Comparison of ENCODE assay signal across 8 mouse cellular contexts in the genomic region with DNA sequence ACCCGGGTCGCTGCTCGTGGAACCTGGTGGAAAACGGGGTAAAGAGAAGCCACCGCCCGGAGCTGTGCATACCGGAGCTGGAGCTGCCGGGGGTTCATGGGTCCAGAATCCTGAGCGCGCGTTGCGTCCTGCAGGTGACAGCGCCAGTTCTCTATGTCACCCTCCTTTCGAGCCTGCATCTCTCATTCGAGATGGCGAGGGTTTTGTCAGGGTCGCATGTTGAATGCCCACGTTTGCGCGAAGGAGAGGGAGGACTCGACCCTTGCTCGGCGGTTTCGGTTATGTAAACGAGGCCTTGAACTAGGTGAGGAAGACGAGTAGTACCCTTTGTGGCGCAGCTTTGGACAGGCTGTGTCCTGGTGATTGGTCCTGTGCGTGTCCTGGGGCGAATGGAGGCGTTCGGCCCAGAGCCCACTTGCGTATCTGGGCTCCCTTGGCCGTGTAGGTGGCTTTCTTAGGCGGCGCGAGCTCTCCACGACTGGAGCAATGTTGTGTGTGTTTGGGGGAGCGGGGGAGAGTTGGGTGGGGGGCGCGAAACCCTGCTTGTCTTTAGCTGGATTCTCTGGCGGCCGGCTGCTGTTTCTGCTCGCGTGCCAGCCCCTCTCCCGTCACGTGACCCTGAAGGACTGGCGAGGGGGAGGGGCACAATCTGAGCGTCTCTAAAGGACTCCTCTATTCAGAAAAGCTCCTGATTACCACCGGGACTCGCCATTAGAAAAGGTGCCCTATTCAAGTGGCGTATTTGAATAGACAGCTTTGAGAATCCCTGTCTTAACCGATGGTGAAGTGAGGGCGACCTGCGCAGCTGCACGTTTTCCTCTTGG. TPM values are rescaled to one million over a fixed set of nuclear protein-coding genes. Genes with fewer than 3 reads are reported as not detected.
DNase-seq lines count a peak whose midpoint lies in the region; ATAC-seq and TF ChIP-seq lines count a peak whose summit lies in the region.

No protein-coding gene starts in this region.

- intact Hi-C loops in heart, postnatal 25 days (cut with DNase I): loop anchor here (1.0 to 5.0 kb wide), 2 partner anchors 39 to 52 kb away; a partner anchor contains a TSS

- TF ChIP-seq CTCF in C2C12 (IDR thresholded peaks at IDR 0.05; ENCODE audit: control insufficient read depth, insufficient read depth, insufficient read length): no peak

- H3K9ac ChIP-seq in forebrain, embryonic 15.5 days (replicated peaks): peak overlapping the region; percentile 64
- peak overlapping the region; percentile 39; the same call in 1 of the 2 replicates for H3K9ac ChIP-seq in liver, embryonic 16.5 days (ENCODE audit: low read depth, low read length)
- peak overlapping the region; percentile 76 for H3K9ac ChIP-seq in neural tube, embryonic 13.5 days

- ATAC-seq in forebrain, embryonic 15.5 days (replicated peaks): peak; percentile 67
- ATAC-seq in liver, embryonic 16.5 days (ENCODE audit: low read depth): peak; percentile 9
- ATAC-seq in neural tube, embryonic 13.5 days (ENCODE audit: low read depth): peak; percentile 74

- no peaks in the 10 kb centered on the region for H3K9me3 ChIP-seq in forebrain, embryonic 15.5 days
- H3K9me3 ChIP-seq in liver, embryonic 16.5 days (replicated peaks; ENCODE audit: control insufficient read depth, low read length): no peaks in the 10 kb centered on the region
- no peaks in the 10 kb centered on the region for H3K9me3 ChIP-seq in neural tube, embryonic 13.5 days

- peaks cover 9% of the 10 kb centered on the region for H3K27me3 ChIP-seq in C2C12 (ENCODE audit: control insufficient read depth, insufficient read depth, insufficient read length)
- H3K27me3 ChIP-seq in forebrain, embryonic 15.5 days: 0 out of 2 replicates have a peak, but pooled peaks cover 4% of the 10 kb centered on the region
- H3K27me3 ChIP-seq in liver, embryonic 16.5 days (ENCODE audit: control insufficient read depth, insufficient read depth, low read depth, low read length): peaks cover 49% of the 10 kb centered on the region
- H3K27me3 ChIP-seq in neural tube, embryonic 13.5 days: peaks cover 35% of the 10 kb centered on the region

- H3K4me3 ChIP-seq in C2C12 (ENCODE audit: insufficient read depth, poor library complexity, severe bottlenecking): no peak overlapping the region
- H3K4me3 ChIP-seq in forebrain, embryonic 15.5 days: peak overlapping the region; percentile 71
- H3K4me3 ChIP-seq in liver, embryonic 16.5 days (ENCODE audit: low read depth, low read length): peak overlapping the region; percentile 58
- peak overlapping the region; percentile 59 for H3K4me3 ChIP-seq in neural tube, embryonic 13.5 days

- peak overlapping the region; percentile 98 for H3K4me2 ChIP-seq in forebrain, embryonic 15.5 days (replicated peaks)
- peak overlapping the region; percentile 92 for H3K4me2 ChIP-seq in liver, embryonic 16.5 days (ENCODE audit: low read depth, low read length)
- H3K4me2 ChIP-seq in neural tube, embryonic 13.5 days: peak overlapping the region; percentile 89

- DNase-seq in cerebellum, adult 11 months: peak; percentile 82
- DNase-seq in heart, postnatal 25 days (ENCODE audit: low spot score): peak; percentile 49
- DNase-seq in layer of hippocampus, adult 11-12 months (ENCODE audit: low spot score): peak; percentile 88
- DNase-seq in testis, postnatal 14 days (ENCODE audit: low spot score): peak; percentile 49

- H3K4me1 ChIP-seq in forebrain, embryonic 15.5 days: peaks cover 15% of the 10 kb centered on the region
- H3K4me1 ChIP-seq in liver, embryonic 16.5 days (ENCODE audit: control insufficient read depth, low read depth, low read length): peaks cover 16% of the 10 kb centered on the region
- peaks cover 17% of the 10 kb centered on the region for H3K4me1 ChIP-seq in neural tube, embryonic 13.5 days (replicated peaks)

- no peaks in the 10 kb centered on the region for H3K79me3 ChIP-seq in C2C12 (ENCODE audit: low read depth)

- no peak overlapping the region for H3ac ChIP-seq in C2C12 (ENCODE audit: control insufficient read depth, insufficient read length, low read depth)

- peak overlapping the region; percentile 69 for H3K27ac ChIP-seq in forebrain, embryonic 15.5 days (replicated peaks)
- no peak overlapping the region for H3K27ac ChIP-seq in liver, embryonic 16.5 days (ENCODE audit: low read length)
- H3K27ac ChIP-seq in neural tube, embryonic 13.5 days (replicated peaks): peak overlapping the region; percentile 79

- under 1% methylated on average over 55 of the region's 55 CpGs for WGBS in forebrain, embryonic 15.5 days
- WGBS in liver, embryonic 16.5 days (ENCODE audit: insufficient replicate concordance): 1% methylated on average over 55 of the region's 55 CpGs
- WGBS in neural tube, embryonic 13.5 days: under 1% methylated on average over 54 of the region's 55 CpGs

- no peaks in the 10 kb centered on the region for H3K36me3 ChIP-seq in C2C12 (ENCODE audit: control insufficient read depth, insufficient read depth)
- no peaks in the 10 kb centered on the region for H3K36me3 ChIP-seq in forebrain, embryonic 15.5 days
- no peaks in the 10 kb centered on the region for H3K36me3 ChIP-seq in liver, embryonic 16.5 days (ENCODE audit: control insufficient read depth, insufficient read depth)
- H3K36me3 ChIP-seq in neural tube, embryonic 13.5 days: no peaks in the 10 kb centered on the region

- no peaks in the 10 kb centered on the region for H3K79me2 ChIP-seq in C2C12 (ENCODE audit: control insufficient read depth, insufficient read depth)

TF ChIP-seq in C2C12, 6 proteins besides CTCF, POLR2A, EP300 and RAD21:
- TF ChIP-seq USF1 (IDR thresholded peaks at IDR 0.05; ENCODE audit: low read depth): peak; percentile 69
- no peak for TF ChIP-seq MYOD1 (IDR thresholded peaks at IDR 0.05; ENCODE audit: control insufficient read depth, insufficient read length, low read depth)
TF ChIP-seq in C2C12: peak in this region for 1.

RNA-seq across cellular contexts. Expression of a gene that starts 0.8 kb away (rescaled TPM):
- polyA plus RNA-seq in C2C12 (2012; fragmentation: generic; extraction: Trizol): 0.02 TPM
- 7.1 and 7.5 TPM in 2 replicates for polyA plus RNA-seq in forebrain, embryonic 15.5 days (2015; fragmentation: Nextera tagmentation; extraction: Ambion mirVana)
- 10 to 100 TPM; 20.7 to 21.3 TPM for total RNA-seq in heart, postnatal 25 days (2021)
- polyA plus RNA-seq in liver, embryonic 16.5 days (2015; fragmentation: Nextera tagmentation; extraction: Ambion mirVana): 0.57 and 0.61 TPM in 2 replicates
- 6.5 and 6.7 TPM in 2 replicates for polyA plus RNA-seq in neural tube, embryonic 13.5 days (2015; fragmentation: Nextera tagmentation; extraction: Ambion mirVana)

RNA-seq across cellular contexts. Expression of a gene that starts 46.4 kb away (rescaled TPM):
- polyA plus RNA-seq in C2C12 (2012; fragmentation: generic; extraction: Trizol): not detected
- polyA plus RNA-seq in forebrain, embryonic 15.5 days (2015; fragmentation: Nextera tagmentation; extraction: Ambion mirVana): not detected in 2 replicates
- total RNA-seq in heart, postnatal 25 days (2021): not detected
- not detected in 2 replicates for polyA plus RNA-seq in liver, embryonic 16.5 days (2015; fragmentation: Nextera tagmentation; extraction: Ambion mirVana)
- not detected in 2 replicates for polyA plus RNA-seq in neural tube, embryonic 13.5 days (2015; fragmentation: Nextera tagmentation; extraction: Ambion mirVana)

RNA-seq across cellular contexts. Expression of a gene that starts 52.1 kb away (rescaled TPM):
- 2.2 TPM for polyA plus RNA-seq in C2C12 (2012; fragmentation: generic; extraction: Trizol)
- 11.3 and 13.1 TPM in 2 replicates for polyA plus RNA-seq in forebrain, embryonic 15.5 days (2015; fragmentation: Nextera tagmentation; extraction: Ambion mirVana)
- total RNA-seq in heart, postnatal 25 days (2021): 1 to 10 TPM in 1 of 2 experiments, under 1 TPM in 1; 0.65 to 1.5 TPM
- 7.2 and 7.3 TPM in 2 replicates for polyA plus RNA-seq in liver, embryonic 16.5 days (2015; fragmentation: Nextera tagmentation; extraction: Ambion mirVana)
- polyA plus RNA-seq in neural tube, embryonic 13.5 days (2015; fragmentation: Nextera tagmentation; extraction: Ambion mirVana): 7.3 and 7.8 TPM in 2 replicates

Comparison
In these comparisons a context has a peak if more than half of its experiments do, and no peak if none do; other contexts are left out.
1. ATAC-seq: peak in every context shown above with its lines; median percentile 74 in neural tube, embryonic 13.5 days; 67 in forebrain, embryonic 15.5 days; 9 in liver, embryonic 16.5 days.